Mouse (Mus musculus) stomach, embryonic 14.5 days (tissue): Measurements from ENCODE around the gene Gm20388. TPM values are rescaled to one million over a fixed set of nuclear protein-coding genes. Genes with fewer than 3 reads are reported as not detected.

Experiments
- ATAC-seq: fragments of 200-750 bp; cut with Nextera tagmentation; 2 replicates; pipeline ENCODE4 v1.8.0; 2017; ENCODE audit warnings: low read depth, moderate TSS enrichment; ENCODE audit not compliant: insufficient number of reproducible peaks, insufficient read depth, low FRiP score
- H3K27ac ChIP-seq: fragments of 300-500 bp; sonication (generic); 2 replicates; pipeline ENCODE4 v1.5.1; 2014; ENCODE audit warnings: mild to moderate bottlenecking, low read length, moderate library complexity, mixed read lengths
- H3K27me3 ChIP-seq: fragments of 300-500 bp; sonication (generic); 2 replicates; pipeline ENCODE4 v1.6.1; 2014; ENCODE audit warnings: low read length, control low read depth, mixed read lengths; ENCODE audit not compliant: control insufficient read depth, insufficient read depth
- H3K36me3 ChIP-seq: fragments of 300-500 bp; sonication (generic); 2 replicates; pipeline ENCODE4 v1.6.1; 2014; ENCODE audit warnings: mild to moderate bottlenecking, control low read depth, low read length, moderate library complexity, mixed read lengths; ENCODE audit not compliant: control insufficient read depth, insufficient read depth
- H3K4me1 ChIP-seq: fragments of 300-500 bp; sonication (generic); 2 replicates; pipeline ENCODE4 v1.6.1; 2014; ENCODE audit warnings: low read length, control low read depth, mixed read lengths; ENCODE audit not compliant: control insufficient read depth, insufficient read depth
- H3K4me2 ChIP-seq: fragments of 300-500 bp; sonication (generic); replicated peaks from 2 replicates; pipeline ENCODE4 v1.6.1; 2014; ENCODE audit warnings: low read depth, low read length, control low read depth
- H3K4me3 ChIP-seq: fragments of 300-500 bp; sonication (generic); 2 replicates; pipeline ENCODE4 v1.5.1; 2014; ENCODE audit warnings: low read depth, low read length, control low read depth
- H3K9ac ChIP-seq: fragments of 300-500 bp; sonication (generic); replicated peaks from 2 replicates; pipeline ENCODE4 v1.6.1; 2014; ENCODE audit warnings: low read depth, mild to moderate bottlenecking, control low read depth, low read length, moderate library complexity, mixed read lengths
- H3K9me3 ChIP-seq: fragments of 300-500 bp; sonication (generic); 2 replicates; pipeline ENCODE4 v1.6.1; 2016; ENCODE audit warnings: low read depth, low read length, control low read depth; ENCODE audit not compliant: control insufficient read depth
- WGBS: fragments of 180-500 bp; shearing (Covaris S2); extraction: QIAGEN DNeasy Blood & Tissue Kit; methylation state at CpG from one replicate; pipeline ENCODE4 v1.1.7; 2014; 5-methylcytosine and 5-hydroxymethylcytosine counted together
- polyA plus RNA-seq: library from polyadenylated mRNA; unstranded; fragments of >200 nt; fragmentation: Nextera tagmentation; extraction: Ambion mirVana; gene quantifications from 2 replicates; pipeline ENCODE4 v1.2.1, GENCODE M21; 2014

Gm20388 gene
- polyA plus RNA-seq, 1 experiment from 2014 or later, result 11.4 TPM

GRCm38 (mm10) chr8:122281317-122282034 lies 2370.8 kb downstream of the Gm20388 start:
- under 1% methylated on average over 46 of the region's 47 CpGs for WGBS
- peak overlapping the region; percentile 61 for H3K4me3 ChIP-seq

GRCm38 (mm10) chr8:122282035-122282358 lies 2371.4 kb downstream of the Gm20388 start, which contains the start of gene Zfpm1:
Gene Zfpm1, plus strand, starts transcription at chr8:122282141.
- Histone ChIP-seq H3K27me3 (no peaks in the 10 kb centered on the region), H3K4me2 (peak within 1 kb of the TSS; percentile 96), H3K4me1 (peaks cover 35% of the 10 kb centered on the region), H3K27ac (peak within 1 kb of the TSS; percentile 76), H3K4me3 (peak within 1 kb of the TSS; percentile 61), H3K36me3 (no peaks in the 10 kb centered on the region), H3K9me3 (no peaks in the 10 kb centered on the region), H3K9ac (peak within 1 kb of the TSS; percentile 77)
- 1% methylated on average over 26 of the region's 60 CpGs for whole genome bisulfite sequencing
- ATAC-seq, result no peak

More at GRCm38 (mm10) chr8:122281317-122282034, 2370.8 kb downstream of the Gm20388 start:
- Histone ChIP-seq H3K4me1 (peaks cover 35% of the 10 kb centered on the region), H3K9me3 (no peaks in the 10 kb centered on the region), H3K4me2 (peak overlapping the region; percentile 45), H3K27ac (peak overlapping the region; percentile 76), H3K27me3 (no peaks in the 10 kb centered on the region), H3K36me3 (no peaks in the 10 kb centered on the region), H3K9ac (0 out of 2 replicates have a peak overlapping the region, but pooled peaks have one; percentile 15)
- peak; percentile 92 for ATAC-seq

GRCm38 (mm10) chr8:122282501-122283355 lies 2372.1 kb downstream of the Gm20388 start:
- Histone ChIP-seq H3K36me3 (no peaks in the 10 kb centered on the region), H3K27ac (peak overlapping the region; percentile 71; the same call in 1 of the 2 replicates), H3K4me1 (peaks cover 35% of the 10 kb centered on the region), H3K9ac (peak overlapping the region; percentile 77), H3K4me2 (peak overlapping the region; percentile 96), H3K27me3 (no peaks in the 10 kb centered on the region), H3K4me3 (peak overlapping the region; percentile 61), H3K9me3 (no peaks in the 10 kb centered on the region)
- no peak for ATAC-seq
- under 1% methylated on average over 62 of the region's 70 CpGs for WGBS

- peak overlapping the region; percentile 71; the same call in 1 of the 2 replicates for H3K27ac ChIP-seq
- no peaks in the 10 kb centered on the region for H3K27me3 ChIP-seq
- H3K4me3 ChIP-seq, result peak overlapping the region; percentile 61
- H3K9ac ChIP-seq, result peak overlapping the region; percentile 77
- peaks cover 35% of the 10 kb centered on the region for H3K4me1 ChIP-seq
- 1% methylated on average over 37 of the region's 37 CpGs for whole genome bisulfite sequencing
- peak overlapping the region; percentile 96 for H3K4me2 ChIP-seq
- no peaks in the 10 kb centered on the region; the same call in 1 of the 2 replicates for H3K36me3 ChIP-seq
- no peak for ATAC-seq
- H3K9me3 ChIP-seq, result no peaks in the 10 kb centered on the region
Measured at GRCm38 (mm10) chr8:122283356-122284202, 2372.9 kb downstream of the Gm20388 start.

- Histone ChIP-seq H3K9me3 (no peaks in the 10 kb centered on the region), H3K27ac (peak overlapping the region; percentile 71; the same call in 1 of the 2 replicates), H3K4me3 (peak overlapping the region; percentile 61), H3K27me3 (no peaks in the 10 kb centered on the region), H3K4me1 (peaks cover 35% of the 10 kb centered on the region), H3K9ac (peak overlapping the region; percentile 77; the same call in 1 of the 2 replicates), H3K4me2 (peak overlapping the region; percentile 96), H3K36me3 (no peaks in the 10 kb centered on the region; the same call in 1 of the 2 replicates)
- ATAC-seq, result no peak
- 1% methylated on average over 33 of the region's 33 CpGs for whole genome bisulfite sequencing
Measured at GRCm38 (mm10) chr8:122284203-122284658, 2373.6 kb downstream of the Gm20388 start.

GRCm38 (mm10) chr8:122284659-122285261 lies 2374.1 kb downstream of the Gm20388 start:
- Histone ChIP-seq H3K27me3 (no peaks in the 10 kb centered on the region), H3K4me3 (peak overlapping the region; percentile 61), H3K36me3 (no peaks in the 10 kb centered on the region; the same call in 1 of the 2 replicates), H3K27ac (peak overlapping the region; percentile 71; the same call in 1 of the 2 replicates), H3K9me3 (no peaks in the 10 kb centered on the region), H3K4me2 (peak overlapping the region; percentile 96), H3K4me1 (peaks cover 35% of the 10 kb centered on the region), H3K9ac (peak overlapping the region; percentile 77; the same call in 1 of the 2 replicates)
- 7% methylated on average over 21 of the region's 21 CpGs for WGBS
- no peak for ATAC-seq

- no peak for ATAC-seq
- no peak overlapping the region; the same call in 1 of the 2 replicates for H3K4me2 ChIP-seq
Measured at GRCm38 (mm10) chr8:122285727-122286126, 2375.1 kb downstream of the Gm20388 start.

More at GRCm38 (mm10) chr8:122285727-122286126, 2375.1 kb downstream of the Gm20388 start:
- 63% methylated on average over 6 of the region's 6 CpGs for WGBS
- Histone ChIP-seq H3K9ac (no peak overlapping the region), H3K27me3 (no peaks in the 10 kb centered on the region), H3K27ac (no peak overlapping the region), H3K36me3 (no peaks in the 10 kb centered on the region; the same call in 1 of the 2 replicates), H3K4me1 (peaks cover 28% of the 10 kb centered on the region; the same call in 1 of the 2 replicates), H3K9me3 (no peaks in the 10 kb centered on the region), H3K4me3 (no peak overlapping the region)
